Mouse (Mus musculus) urinary bladder, postnatal 4 days (tissue): ENCODE results near the gene Olfr70.

Experiments
- DNase-seq, 2 experiments: peaks; one replicate each; pipeline ENCODE4 v3.0.0; 2021 to 2022; ENCODE audit warnings: low spot score in 2 of 2

Gene Olfr70

DNA sequence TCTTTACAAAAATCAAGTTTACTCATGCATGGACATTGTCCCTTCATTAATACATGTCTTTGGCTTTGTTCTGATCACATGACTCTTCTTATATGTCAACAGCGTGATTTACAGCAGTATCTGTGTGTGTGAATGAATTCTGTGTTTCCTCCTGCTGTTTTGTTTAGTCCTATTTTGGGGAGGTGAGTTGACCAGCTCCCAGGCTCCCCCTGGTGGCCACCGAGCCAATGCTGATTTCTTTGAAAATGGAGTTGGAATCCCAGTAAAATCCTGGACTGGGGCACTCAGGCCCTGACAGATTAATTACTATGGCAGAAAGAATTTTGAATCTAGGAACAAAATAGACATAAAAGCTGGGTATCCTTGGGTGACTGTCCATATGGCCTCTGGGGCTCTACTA lies 11.2 kb upstream of the Olfr70 start:
- peak; percentile 61 to 87 for DNase-seq

DNA sequence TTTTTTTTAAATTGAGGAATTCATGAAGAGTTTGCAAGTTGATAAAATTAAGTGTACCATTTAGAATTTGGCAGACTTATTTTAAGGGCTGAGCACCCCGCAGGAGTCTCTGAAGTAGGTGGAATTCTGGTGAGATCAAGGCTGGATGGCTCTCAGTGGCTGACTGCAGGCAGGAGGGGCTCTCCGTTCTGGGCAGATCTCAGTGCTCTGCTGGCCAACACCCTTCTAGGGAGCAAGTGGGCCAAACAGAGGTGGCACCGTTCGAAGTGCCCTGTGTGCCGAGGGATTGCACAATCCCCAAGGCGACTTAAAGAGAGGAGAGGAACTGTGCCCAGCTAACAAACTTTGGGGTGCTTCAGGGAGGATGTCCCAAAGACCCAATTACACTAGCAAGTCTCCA lies 9.3 kb upstream of the Olfr70 start, which contains the start of gene Olfr71:
Olfr71 (minus strand) TSS at position 387 of the 400 bp plus-strand sequence.
- no peak for DNase-seq

DNA sequence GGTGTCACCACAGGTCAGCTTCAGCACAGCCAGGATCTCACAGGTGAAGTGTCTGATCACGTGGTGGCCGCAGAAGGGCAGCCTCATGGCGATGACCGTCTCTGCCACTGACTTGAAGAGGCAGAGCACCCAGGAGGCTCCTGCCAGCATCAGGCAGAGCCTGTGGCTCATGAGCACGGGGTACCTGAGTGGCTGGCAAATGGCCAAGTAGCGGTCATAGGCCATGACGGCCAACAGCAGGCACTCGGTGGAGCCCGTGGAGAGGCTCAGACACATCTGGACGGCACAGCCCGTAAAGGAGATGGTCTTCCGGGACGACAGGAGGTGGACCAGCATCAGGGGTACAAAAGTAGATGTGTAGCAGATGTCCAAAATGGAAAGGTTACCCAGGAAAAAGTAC lies 5.4 kb upstream of the Olfr70 start:
- no peak for DNase-seq

DNA sequence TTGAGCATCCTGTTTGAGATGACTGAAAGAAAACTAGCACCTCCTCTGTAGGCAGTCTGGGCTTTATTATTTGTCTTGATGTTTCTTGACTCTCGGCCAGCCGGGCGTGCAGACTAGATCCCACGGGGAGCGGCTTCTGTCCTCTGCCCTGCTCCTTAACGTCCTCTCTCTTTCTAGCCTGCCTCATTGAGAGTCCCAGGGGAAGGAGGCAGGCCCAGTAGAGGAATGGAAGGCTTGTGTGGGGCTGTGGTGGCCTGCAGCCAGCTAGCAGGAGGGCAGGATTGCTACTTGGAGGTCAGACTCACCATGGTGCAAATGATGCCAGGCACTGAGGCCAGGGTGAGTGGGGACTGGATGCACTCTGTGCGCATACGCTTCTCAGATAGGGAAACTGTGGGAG lies 3.2 kb upstream of the Olfr70 start:
- DNase-seq = no peak

DNA sequence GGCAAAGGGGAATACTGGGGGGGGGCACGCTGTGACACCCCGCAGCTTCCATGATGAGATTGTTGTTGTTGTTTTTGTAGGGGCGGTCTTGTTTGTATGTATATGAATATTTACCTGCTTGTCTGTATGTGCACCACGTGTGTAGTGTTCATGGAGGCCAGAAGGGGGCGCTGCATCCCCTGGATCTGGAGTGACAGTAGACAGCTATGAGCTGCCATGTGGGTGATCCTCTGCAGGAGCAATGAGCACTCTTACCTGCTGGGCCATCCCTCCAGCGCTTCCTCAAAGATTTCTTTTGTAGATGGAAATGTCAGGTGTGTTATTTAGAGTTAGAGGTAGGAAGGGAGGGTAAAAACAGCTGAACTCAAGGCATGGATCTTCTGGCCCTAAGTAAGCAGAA lies 2.8 kb upstream of the Olfr70 start:
- DNase-seq = no peak

DNA sequence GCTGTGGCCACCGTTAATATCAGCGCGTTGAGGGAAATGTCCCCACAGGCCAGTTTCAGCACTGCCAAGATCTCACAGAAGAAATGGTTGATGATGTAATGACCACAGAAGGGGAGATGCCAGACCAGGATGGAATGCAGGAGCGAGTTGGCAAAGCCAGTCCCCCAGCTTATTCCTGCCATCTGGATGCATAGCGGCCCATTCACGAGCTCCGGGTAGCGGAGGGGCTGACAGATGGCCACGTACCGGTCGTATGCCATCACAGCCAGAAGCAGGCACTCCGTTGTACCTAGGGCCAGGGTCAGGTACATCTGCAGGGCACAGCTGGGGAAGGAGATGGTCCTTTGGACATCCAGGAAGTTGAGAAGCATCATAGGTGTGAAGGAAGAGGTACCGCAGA lies 4.0 kb downstream of the Olfr70 start:
- no peak for DNase-seq

DNA sequence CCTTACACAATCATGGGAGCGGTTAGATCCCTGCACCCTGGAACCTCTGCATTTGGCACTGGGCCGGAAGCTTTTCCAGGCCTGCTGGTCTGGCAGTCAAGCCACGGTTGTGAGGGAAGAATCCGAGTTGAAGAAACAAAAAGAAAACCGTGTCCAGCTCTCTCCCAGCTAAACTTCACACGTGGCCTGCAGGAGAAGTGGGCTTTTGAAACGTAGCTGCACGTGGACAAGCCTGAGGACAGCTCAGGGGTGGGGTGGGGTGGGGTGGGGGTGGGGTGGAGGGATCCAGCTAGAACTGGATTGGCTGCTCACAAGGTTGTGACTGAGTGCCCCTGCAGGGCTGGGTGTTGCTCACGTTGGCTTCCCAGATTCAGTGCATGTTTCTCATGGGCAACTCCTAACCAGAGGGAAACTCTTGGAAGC lies 5.3 kb downstream of the Olfr70 start:
- DNase-seq = no peak

DNA sequence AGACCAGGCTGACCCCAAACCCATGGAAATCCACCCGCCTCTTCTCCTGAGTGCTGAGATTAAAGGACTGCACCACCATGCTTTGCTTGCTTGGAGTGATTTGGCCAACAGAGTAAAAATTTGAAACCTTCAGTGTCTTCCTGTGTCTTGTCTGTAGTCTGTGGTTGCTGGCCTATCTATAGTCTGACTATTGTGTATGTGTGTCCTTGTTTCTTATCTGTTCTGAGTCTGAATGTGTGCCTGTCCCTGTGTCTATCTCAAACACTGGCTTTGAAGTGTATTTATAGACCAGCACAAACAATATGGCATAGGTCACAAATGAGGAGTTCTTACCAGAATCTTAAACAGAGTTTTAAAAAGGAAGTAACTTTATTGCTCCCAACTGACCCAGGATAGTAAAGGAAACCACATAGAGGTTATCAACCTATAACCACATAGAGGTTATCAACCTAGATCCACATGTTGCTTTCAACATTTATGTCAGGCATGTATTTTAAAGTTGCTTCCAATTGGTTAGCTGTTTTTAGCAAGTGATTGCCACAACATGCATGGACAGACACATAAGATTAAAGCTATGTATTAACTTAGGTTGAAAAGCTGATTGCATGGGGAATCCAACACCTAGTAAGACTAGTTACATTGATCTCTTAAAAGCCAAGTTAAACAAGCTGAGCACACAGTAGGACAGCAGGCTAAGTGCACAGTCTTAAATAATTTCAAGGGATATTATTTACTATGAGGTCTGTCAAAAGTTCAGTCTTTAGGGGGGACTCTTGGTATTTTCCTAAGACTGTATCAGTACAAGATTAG lies 6.0 kb downstream of the Olfr70 start:
- DNase-seq = no peak

DNA sequence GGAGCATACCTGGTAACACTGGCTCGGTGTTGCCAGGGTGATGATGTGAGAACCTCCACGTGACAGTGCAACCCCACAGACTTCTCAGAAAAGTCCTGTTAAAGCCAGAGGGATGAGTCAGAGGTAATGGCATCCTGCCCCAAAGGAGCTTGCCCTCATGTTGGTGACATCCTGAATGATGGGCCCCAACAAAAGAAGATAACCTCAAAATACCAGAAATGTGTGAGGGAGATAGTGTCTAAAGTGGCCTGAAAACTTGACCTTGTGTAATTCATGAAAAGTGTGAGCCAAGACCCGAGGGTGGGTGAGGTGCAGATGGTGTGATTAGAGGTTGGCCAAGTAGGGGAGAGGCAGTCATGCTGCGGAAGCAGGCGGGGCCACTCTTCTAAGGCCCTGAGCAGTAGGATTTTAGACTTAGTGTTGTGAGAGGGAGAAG lies 6.8 kb downstream of the Olfr70 start:
- DNase-seq = no peak

DNA sequence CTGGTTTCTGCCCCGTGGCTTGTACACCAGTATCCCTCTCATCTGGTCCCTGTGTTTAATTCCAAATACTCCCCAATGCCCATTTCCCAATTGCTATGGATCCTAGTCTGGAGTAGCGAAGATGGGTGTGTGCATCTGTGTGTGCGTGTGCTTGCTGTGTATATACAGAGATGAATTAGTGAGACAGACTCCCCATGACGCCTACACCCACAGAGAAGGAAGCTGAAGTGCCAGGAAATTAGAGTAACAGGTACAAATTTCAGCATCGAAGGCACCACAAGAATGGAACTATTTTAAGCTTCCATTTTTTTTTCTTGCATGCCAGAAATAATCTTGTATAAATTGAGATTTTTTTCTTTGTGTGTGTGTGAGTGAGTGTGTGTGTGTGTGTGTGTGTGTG lies 9.6 kb downstream of the Olfr70 start:
- no peak for DNase-seq

DNA sequence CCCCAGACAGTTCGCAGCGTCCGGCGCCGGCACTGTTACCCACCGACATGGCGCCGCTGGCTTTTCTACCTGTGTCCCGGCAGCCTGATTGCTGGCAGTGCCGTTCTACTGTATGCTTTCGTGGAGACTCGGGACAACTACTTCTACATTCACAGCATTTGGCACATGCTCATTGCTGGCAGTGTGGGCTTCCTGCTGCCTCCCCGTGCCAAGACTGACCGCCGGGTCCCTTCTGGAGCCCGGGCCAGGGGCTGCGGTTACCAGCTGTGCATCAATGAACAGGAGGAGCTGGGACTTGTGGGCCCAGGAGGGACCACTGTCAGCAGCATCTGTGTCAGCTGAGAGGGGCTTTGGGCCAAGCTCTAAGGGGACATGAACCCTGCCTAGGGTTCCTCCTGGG lies 10.6 kb downstream of the Olfr70 start:
- no peak for DNase-seq

DNA sequence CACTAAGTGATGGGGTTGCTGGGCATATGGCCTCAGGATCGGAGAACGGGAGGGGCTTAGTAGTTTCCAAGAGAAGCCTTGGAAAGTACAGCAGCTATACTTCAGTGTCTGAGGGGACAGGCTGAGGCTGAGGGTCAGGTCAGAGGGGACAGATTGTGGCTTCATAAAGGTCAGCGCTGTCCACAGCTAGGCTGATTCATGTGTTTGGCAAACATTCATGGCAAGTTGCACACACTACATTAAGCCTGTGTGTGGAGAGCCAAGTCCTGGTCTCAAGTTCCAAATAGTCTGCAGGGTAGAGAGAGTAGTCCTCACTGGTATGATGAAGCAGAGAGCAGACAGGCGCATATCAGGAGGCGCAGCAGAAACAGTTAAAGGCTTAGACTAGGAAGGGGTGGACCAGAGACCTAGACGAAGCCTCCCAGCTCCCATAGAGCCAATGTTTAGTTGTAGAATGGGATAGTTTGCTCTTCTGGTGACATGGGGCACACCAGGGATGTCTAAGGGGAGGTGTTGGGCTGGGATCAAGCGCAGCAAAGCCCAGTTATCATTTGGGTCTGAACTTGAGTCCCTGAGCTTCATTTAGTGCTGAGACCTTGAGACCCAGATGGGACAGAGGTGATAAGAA lies 21.1 kb downstream of the Olfr70 start:
- DNase-seq = no peak

DNA sequence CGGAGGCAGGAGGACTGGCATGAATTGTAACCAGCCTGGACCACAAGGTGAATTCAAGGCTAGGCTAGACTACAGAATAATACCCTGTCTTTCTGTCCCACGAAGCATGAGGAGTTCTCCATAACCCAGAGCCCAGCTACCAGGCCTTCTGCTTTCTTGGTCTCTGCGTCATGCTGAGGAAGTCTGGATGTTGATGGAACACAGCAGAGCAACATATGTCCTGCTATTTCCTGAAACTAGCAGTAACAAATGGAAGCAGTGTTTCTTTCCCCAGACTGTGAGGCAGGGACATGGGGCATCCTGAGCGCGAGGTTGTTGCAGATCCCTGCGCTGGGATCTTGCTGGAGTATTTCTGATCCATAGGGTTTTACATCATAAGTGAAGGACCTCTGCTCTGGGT lies 22.1 kb downstream of the Olfr70 start:
- no peak for DNase-seq

DNA sequence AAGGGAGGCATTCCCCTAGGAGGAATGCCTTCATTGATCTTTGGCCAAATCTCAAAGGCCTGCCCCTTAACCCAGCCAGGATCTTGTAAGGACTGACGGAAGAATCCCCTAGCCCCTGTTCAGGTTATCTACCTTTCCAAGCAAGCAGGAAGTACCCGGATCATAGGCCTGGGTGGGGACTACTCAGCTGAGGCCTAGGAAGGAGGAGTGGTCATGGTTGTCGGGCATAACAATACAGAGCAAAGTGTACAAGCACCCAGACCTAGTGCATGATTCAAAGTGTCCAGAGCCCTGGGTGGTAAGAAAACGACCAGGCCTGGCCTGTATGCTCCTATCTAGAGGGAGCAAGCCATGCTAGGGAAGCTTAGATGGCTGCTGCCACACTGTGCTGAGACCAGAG lies 25.0 kb downstream of the Olfr70 start:
- no peak for DNase-seq

DNA sequence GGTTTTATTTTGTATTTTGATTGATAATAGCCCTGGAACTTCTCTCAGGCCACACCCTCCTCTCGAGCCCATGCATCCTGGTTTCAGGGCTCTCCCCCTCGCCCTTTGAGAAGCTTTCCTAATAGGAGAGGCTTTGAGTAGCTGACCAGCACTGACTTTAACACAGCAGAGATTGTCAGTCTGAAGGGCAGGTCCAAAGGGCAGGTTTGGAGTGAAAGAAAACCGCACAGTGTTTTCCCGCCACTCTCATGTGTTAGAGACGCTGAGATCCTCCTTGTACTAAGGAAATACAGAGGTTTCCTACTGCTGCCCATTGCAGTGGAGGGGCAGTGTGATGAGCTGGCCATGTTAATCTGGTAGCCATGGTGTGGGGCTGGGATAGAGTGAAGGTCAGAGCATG lies 25.6 kb downstream of the Olfr70 start:
- no peak for DNase-seq

DNA sequence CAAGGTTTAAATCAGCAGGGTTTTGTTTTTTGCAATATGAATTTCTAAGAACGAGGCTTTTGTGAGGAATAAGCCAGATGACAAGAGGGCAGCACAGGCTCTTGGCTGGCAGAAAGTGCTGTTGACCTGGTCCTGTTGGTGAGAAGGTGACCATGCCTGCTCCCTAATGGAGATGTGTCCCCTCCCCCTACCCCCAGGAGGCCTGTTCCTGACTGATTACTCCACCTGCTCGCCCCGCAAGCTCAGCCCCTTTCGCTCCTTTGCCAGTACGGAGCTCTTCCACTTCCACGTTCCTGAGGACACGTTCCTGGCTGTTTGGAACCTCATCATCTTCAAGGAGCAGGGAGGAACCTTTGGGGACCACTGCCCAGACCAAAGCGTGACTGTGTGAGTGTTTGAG lies 26.9 kb downstream of the Olfr70 start:
- DNase-seq = no peak

DNA sequence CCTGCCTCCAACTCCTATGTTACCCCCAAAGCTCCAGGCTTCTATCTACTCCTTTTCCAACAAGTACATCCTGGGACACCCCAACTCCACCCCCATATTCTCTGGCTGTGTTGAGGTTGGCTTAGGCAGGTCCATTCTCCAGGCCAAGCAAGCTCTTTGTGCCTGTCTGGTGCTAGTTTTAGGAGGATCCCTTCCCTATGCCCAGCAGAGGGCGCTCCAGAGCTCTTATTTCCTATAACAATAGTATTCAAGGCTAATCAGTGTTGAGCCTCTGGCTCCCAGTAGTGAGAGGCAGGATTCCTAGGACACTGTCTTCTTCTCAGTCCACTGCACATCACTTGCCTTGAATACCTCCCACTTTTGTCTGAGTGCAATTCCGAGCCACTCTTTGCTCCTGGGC lies 28.5 kb downstream of the Olfr70 start:
- DNase-seq = peak; percentile 73 to 88

DNA sequence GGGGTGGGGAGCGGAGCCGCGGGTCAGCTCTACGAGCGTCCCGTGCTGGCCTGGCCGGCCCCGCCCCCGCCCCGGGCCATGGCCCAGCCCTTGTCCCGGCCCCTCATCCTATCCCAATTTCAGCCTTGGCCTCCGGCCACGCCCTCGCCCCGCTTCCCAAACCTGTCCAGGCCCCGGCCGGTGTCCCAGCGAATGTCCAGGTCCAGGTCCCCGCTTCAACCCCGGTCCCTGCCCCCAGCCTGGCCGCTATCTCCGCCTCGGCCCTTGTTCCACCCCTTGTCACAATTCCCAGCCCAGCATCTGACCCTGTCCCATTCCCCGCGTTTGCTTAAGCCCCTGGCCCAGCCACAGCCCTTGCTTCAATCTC lies 31.2 kb downstream of the Olfr70 start:
- peak; percentile 77 to 84 for DNase-seq

DNA sequence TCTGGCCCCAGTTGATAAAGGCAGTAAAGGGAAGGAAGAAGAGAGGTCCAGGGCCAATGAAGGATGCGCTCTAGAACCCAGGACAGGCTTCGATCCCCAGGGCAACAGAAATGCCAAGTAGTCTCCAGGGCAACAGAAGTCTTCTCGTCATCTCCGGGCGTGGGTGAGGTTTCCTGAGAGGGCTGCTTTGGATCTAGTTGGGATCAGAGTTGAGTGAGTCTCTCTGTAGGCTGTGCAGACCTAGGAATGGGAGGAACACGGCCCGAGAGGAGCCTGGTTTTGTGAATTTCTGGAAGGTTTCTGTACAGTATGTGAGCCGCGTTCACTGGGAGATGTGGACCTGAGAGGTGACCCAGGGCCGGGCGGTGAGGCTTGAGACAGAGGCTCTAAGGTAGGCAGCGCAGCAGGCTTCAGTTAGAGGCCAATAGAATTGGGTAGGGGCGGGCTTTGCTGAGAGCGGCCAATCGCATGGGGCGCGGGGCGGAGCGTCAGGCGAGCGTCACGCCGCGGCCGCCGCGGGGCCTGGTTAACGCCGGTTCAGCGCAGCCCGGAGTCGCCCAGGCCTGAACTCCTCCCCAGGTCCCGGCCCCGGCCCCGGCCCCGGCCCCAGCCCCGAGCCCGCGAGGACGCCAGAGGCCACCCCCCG lies 31.7 kb downstream of the Olfr70 start, which contains the start of the genes Tmem8b and Fam221b:
Tmem8b (plus strand) TSS at position 190 of the 646 bp plus-strand sequence.
Fam221b (minus strand) TSS at position 364 of the 646 bp plus-strand sequence.
- DNase-seq = peak; percentile 85 to 89

DNA sequence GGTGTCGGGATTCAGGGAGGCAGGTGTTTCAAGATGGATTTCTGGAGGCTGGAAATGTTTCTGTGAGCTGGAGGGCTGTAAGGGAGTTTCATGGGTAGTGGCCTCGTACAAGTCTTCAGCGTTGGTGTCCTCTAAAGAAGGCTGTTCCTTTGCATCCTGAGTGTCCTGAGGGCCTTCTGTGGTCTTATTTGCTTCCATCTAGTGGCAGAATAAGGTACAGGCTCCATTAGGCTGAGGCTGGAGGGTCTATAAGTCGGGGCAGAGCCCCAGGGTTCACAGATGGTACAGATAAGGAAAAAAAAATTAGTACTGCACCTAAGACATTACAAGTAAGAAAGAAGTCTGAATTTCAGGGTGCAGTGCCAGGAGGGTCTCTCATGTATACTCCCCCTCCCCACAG lies 34.2 kb downstream of the Olfr70 start:
- no peak for DNase-seq

DNA sequence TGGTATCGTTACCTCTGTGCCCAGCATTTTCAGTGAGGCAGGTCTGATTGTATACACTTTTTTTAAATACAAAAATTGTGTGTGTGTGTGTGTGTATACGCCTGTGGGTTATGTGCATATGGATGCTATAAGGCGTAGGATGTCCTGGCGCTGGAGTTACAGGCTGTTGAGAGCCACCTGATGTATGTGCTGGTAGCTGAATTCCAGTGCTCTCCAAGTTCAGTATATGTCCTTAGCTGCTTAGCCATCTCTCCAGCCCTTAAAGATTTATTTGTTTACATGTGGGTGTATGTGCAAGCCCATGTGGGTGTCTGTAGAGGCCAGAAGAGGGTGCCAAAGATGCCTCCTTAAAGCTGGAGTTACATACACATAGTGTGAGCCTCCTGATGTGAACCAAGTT lies 43.5 kb downstream of the Olfr70 start:
- no peak for DNase-seq

DNA sequence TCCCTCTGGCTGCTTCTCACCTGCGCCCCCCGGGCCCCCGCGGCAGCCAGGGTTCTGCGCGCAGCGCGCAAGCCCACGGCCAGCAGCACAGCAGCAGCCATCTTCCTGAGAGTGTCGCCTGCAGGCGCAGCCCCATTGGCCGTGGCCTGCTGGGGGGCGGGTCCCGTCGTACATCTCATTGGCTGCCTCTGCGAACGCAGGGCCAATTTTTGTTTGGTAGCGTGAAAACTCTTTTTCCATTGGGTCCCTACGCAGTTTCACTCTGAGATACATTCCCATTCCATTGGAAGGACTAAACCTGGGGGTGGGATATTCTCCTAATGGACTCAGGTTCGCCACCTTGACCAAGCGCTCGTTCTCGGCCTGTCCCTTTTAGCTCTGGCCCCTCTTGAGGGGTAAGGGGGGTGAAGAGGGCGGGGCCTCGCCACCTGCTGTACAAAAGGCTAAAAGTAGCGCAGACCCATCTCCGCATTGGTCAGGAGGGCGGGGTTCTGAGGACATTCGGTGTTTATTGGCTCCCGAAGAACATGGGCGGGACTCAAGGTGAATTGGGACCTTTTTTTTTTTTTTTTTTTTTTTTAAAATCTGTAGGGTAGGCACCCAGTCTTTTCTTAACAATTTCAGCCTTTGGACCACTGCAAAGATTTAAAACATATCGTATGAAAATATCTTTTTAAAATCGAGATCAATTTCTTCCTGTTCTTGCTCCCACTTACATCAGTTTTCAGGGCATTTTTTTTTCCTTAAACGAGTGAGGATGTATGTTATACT lies 44.1 kb downstream of the Olfr70 start, which contains the start of gene Hint2:
Hint2 (minus strand) TSS at position 128 of the 771 bp plus-strand sequence.
- peak; percentile 93 for DNase-seq
